Mouse (Mus musculus): ENCODE data around the gene Gm8947.
"Not testable (repeated sequence)": the region's sequence is repeated elsewhere in the genome, so short reads cannot be mapped to it uniquely, and the experiment has no call there.

Gm8947 gene

DNA sequence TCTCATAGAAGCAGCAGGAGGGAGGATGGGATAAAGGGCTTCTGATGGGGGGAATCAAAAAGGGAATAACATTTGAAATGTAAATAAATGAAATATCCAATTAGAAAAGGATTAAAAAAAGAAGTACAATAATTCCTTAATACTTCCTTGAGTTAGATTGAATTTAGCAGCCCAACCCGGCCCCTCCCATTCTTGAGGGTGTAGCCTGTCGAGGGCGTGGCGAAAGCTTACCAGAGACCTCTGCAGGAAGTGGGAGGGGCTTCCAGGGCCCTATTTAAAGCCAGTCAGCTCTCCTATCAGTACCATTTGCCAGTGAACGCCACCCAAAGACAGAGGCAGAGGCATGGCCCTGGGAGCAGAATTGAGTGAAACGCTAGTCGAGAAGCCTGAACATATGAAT lies at the start of gene Gm8947:
Gene Gm8947 (plus strand): TSS at position 302 of the 400 bp plus-strand sequence.
- not testable (repeated sequence) for DNase-seq (ENCODE audit: low spot score)

- no peak for DNase-seq (ENCODE audit: low spot score)
Measured at GRCm38 (mm10) chr1:151144471-151145146, 47.6 kb upstream of the Gm8947 start.

- DNase-seq (ENCODE audit: low spot score): no peak
Measured at GRCm38 (mm10) chr1:151147801-151148200, 44.4 kb upstream of the Gm8947 start.

DNA sequence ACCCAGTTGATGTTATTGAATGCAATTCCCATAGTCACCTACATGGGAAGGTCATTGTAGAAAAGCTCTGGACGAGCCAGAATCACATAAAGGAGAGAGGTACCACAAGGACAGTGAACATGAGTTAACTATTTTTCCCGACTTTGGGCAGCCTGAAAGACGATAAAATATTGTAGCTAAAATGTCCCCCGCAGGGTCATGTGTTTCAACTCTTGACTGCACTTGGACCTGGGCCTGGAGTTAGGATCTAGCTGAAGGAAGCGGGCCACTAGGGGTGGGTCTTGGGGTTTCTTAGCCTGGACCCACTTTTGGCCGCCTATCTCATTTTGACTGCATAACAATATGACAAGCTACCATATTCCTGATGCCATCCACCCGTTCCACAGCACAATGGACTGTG lies 42.0 kb upstream of the Gm8947 start:
- DNase-seq (ENCODE audit: low spot score): no peak

DNA sequence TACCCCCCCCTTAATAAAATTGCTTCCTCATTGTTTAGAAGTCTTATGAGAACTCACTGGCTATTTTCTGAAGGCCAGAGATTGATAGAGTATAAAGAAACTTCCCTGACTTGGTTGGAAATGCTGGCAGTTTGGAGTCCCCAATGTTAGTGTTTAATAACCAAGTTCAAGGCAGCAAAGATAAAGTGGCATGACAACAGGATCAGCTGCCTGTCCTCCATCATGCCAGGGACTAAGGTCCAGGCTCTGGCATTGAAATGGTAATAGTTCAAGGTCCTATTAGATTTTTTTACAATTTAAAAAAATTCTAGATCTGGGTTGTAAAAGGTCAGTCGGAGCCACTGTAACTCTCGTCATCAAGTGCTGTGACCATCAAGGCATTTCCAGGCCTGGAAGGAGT lies 41.1 kb upstream of the Gm8947 start:
- DNase-seq (ENCODE audit: low spot score): no peak

DNA sequence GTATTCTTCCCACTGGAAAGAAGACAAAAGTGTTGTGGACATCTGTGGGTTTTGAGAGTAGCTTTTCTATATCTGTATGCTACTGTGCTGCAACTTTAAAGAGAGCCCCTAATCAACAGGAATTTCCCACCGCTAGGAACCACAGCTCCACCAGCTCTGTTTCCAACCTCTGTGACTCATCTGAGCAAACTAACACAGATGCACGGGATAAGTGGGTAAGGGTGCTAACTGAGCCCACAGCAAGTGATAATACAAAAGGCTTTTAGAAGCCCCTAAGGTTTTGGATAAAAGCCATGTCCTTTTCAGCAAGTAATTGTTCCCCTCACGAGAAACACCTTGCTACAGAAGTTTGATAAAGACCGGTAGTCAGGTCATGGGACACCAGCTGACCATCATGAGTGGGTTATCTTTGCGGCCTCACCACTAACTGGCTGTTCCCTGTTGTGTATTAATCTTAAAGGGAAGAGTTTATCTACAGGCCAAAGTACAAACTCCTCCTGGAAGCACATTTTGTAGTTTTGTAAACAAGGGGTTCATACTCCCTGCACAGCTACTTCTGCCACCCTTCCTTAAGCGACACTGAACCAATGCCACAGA lies 39.0 kb upstream of the Gm8947 start:
- no peak for DNase-seq (ENCODE audit: low spot score)

GRCm38 (mm10) chr1:151154131-151154530 lies 38.0 kb upstream of the Gm8947 start:
- DNase-seq (ENCODE audit: low spot score): not testable (repeated sequence)

- no peak for DNase-seq (ENCODE audit: low spot score)
Measured at GRCm38 (mm10) chr1:151156129-151156528, 36.0 kb upstream of the Gm8947 start.

DNA sequence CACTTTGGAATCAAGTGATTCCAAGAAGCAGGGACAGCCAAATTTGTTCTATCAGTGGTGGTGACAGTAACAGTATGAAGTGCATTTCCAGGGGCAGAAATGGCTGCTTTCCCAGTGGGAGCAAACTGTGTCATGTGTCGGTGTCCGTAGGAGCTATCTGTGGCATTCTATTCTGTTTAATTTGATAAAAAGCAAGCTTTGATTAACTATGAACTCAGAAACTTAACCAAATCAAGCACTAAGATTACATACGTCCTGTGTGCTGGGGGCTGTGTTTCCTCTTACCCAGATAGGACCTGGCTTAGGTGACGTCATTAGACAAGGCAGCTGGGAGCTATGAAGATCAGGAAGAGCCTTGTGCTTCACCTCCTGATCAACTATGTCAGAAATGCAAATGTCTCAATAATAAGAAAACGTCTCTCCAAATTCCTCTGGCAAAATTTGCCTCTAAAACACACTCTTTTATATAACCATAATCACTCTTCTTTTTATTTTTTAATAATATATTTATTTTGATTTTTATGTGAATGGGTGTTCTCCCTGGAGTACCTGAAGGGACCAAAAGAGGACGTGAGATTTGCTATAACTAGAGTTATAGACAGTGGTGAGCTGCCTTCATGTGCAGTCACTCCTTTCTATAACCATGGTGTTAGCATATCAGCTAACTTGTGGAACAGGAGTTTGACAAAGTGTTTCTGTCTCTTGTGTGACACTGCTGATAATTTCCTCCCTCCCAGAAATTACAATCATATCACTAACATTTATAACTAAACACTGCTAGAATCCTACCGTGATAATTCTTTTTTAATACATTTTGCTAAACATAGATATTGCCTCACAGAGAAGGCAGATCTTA lies 35.2 kb upstream of the Gm8947 start:
- no peak for DNase-seq (ENCODE audit: low spot score)

- DNase-seq (ENCODE audit: low spot score): no peak
Measured at GRCm38 (mm10) chr1:151157963-151158856, 34.0 kb upstream of the Gm8947 start.

GRCm38 (mm10) chr1:151158857-151159510 lies 33.2 kb upstream of the Gm8947 start:
- DNase-seq (ENCODE audit: low spot score): no peak

GRCm38 (mm10) chr1:151166031-151166430 lies 26.1 kb upstream of the Gm8947 start:
- DNase-seq (ENCODE audit: low spot score): no peak

- DNase-seq (ENCODE audit: low spot score): no peak
Measured at GRCm38 (mm10) chr1:151167297-151168047, 24.7 kb upstream of the Gm8947 start.

DNA sequence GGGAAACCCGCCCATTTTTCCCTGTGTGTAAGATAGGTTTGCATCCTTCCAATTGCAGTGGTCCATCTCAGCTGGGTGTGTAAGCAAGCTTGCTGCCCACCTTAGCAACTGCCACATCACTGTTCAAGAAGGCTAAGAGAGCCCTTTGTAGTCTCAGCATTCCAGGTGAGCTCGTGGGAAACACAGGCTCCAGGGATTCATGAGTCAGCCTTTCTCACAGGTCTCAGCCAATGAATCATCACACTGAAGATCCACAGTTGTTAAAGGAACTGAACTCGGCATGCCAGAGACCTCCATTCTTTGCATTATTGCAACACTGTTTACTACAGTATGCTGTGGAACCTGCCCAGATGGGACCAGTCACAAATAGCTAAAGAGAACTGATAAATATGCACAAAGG lies 23.5 kb upstream of the Gm8947 start:
- DNase-seq (ENCODE audit: low spot score): no peak

DNA sequence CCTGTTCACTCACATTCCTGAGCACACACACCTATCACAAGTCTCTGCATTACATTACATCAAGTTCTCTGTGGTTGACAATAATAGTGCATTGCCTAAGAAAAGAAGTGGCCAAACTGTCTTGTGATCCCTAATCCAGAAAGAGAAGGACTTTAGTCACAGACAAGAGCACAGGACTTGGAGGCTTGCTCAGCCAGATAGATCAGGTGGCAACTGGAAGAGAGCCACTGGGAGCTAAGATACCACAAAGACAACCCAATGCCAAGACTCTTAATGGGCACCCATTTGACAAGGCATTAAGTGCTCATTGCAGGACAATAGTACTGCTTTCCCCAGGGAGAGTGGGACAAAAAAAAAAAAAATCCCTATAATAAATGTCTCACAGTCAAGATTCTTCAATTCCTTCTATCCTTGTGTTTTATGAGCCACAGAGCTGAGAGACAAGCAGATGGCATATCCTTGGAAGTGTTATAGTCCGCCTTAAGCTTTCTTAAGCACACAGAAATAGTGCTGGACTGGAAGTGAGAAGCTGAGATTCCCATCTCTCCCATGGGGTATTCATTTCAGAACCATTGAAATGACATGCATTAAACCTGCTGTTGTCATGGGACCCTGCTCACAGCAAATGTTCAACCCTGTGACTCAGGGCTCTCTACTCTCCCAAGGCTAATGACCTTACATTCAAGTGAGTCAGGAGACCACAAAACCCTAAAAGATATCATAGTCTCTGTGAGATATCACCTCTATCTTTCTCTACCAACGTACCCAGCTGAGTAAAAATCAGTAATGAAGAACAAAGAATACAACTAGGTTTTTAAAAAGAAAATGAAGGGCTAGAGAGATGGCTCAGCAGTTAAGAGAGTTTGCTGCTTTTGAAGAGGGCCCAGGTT lies 20.4 kb upstream of the Gm8947 start:
- no peak for DNase-seq (ENCODE audit: low spot score)

DNA sequence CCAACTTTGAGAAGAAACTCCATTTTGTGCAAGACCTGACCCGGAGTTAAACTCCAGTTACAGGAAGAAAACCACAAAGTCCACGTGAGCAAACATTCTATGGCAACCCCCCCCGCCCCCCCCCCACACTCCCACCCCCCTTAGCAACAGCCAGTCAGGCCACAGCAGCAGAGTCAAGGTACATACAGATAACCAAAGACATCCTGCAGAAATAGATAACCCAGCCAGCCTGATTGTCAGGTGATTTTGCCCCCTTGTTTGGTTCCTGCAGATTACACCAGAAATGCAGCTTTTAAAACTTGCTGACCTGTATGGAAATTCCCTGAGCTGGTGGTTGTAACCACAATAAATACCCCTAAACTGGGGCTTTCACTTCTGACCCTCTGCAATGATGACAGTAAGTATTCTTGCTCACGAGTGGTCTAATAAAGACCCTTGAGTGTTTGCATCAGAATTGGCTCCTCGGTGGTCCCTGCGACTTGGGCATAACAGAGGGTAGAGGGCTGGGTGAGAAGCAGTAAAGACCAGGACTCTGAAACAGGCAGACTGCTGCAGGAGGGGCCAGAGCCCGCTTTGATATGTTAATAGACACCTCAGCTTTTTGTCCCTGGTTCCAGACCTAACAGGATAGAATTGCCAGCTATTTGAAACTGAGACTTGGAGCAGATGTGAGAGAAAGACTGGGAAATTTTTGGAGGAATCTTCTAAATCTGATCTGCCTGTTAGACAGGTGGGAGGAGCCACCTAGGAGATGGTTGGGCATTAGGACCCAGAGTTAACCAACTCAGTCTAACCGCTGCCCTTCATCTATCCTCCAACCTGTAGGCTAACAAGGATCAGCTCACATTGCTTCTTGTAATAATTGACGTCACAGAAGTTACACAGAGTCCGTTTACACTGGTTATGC lies 14.9 kb upstream of the Gm8947 start:
- no peak for DNase-seq (ENCODE audit: low spot score)

- DNase-seq (ENCODE audit: low spot score): no peak
Measured at GRCm38 (mm10) chr1:151177937-151178271, 14.3 kb upstream of the Gm8947 start.

DNA sequence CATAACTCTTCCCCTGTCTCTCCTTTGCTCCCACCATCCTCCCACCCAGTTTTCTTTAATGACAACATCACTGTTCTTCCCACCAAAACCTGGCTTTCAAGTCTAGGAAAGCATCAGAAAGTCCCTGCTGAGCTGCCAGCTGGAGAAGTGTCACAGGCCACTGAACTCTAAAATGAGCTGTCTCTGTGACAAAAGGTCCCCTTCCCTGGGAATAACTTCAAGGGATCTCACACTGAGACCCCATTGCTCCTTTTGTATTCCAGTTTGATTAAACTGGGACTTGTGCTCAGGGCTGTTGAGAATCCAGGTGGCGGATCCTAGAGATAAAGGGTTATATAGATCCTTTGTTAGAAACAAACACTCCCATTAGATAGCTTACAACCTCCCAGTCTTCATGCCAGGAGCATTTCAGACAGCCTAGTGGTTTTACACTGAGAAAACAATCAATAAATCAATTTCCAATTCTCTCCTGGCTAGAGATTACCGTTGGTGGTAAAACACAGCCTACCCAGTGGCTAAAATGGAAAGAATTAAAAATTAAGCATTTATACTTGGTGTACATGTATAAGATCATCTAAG lies 13.6 kb upstream of the Gm8947 start:
- no peak for DNase-seq (ENCODE audit: low spot score)

All from ovary, postnatal 10 days (tissue).